Mouse (Mus musculus) intestine, embryonic 16.5 days (tissue): ENCODE measurements around the gene Eif3b. TPM values are rescaled to one million over a fixed set of nuclear protein-coding genes. Genes with fewer than 3 reads are reported as not detected.
"Not testable (repeated sequence)": the region's sequence is repeated elsewhere in the genome, so short reads cannot be mapped to it uniquely, and the experiment has no call there.

Source experiments
- ATAC-seq: fragments of 200-750 bp; cut with Nextera tagmentation; 2 replicates; pipeline ENCODE4 v1.8.0; 2017; ENCODE audit warnings: moderate TSS enrichment, moderate library complexity
- H3K27ac ChIP-seq: fragments of 300-500 bp; sonication (generic); 2 replicates; pipeline ENCODE4 v1.5.1; 2014; ENCODE audit warnings: mild to moderate bottlenecking, low read length
- H3K27me3 ChIP-seq: fragments of 300-500 bp; sonication (generic); replicated peaks from 2 replicates; pipeline ENCODE4 v1.6.1; 2014; ENCODE audit warnings: low read length, control low read depth, mixed read lengths; ENCODE audit not compliant: control insufficient read depth, insufficient read depth
- H3K36me3 ChIP-seq: fragments of 300-500 bp; sonication (generic); 2 replicates; pipeline ENCODE4 v1.6.1; 2014; ENCODE audit warnings: low read length, control low read depth; ENCODE audit not compliant: control insufficient read depth, insufficient read depth
- H3K4me1 ChIP-seq: fragments of 300-500 bp; sonication (generic); 2 replicates; pipeline ENCODE4 v1.6.1; 2014; ENCODE audit warnings: low read length, control low read depth, mixed read lengths; ENCODE audit not compliant: control insufficient read depth, insufficient read depth
- H3K4me2 ChIP-seq: fragments of 300-500 bp; sonication (generic); 2 replicates; pipeline ENCODE4 v1.6.1; 2014; ENCODE audit warnings: low read depth, low read length, control low read depth
- H3K4me3 ChIP-seq: fragments of 300-500 bp; sonication (generic); 2 replicates; pipeline ENCODE4 v1.5.1; 2014; ENCODE audit warnings: mild to moderate bottlenecking, low read length
- H3K9ac ChIP-seq: fragments of 300-500 bp; sonication (generic); 2 replicates; pipeline ENCODE4 v1.6.1; 2014; ENCODE audit warnings: low read depth, low read length
- H3K9me3 ChIP-seq: fragments of 300-500 bp; sonication (generic); 2 replicates; pipeline ENCODE4 v1.6.1; 2016; ENCODE audit warnings: low read length, control low read depth; ENCODE audit not compliant: control insufficient read depth
- WGBS: fragments of 180-500 bp; shearing (Covaris S2); extraction: QIAGEN DNeasy Blood & Tissue Kit; methylation state at CpG from one replicate; pipeline ENCODE4 v1.1.7; 2014; 5-methylcytosine and 5-hydroxymethylcytosine counted together
- polyA plus RNA-seq: library from polyadenylated mRNA; unstranded; fragments of >200 nt; fragmentation: Nextera tagmentation; extraction: Ambion mirVana; gene quantifications from 2 replicates; pipeline ENCODE4 v1.2.1, GENCODE M21; 2015

Eif3b gene
- polyA plus RNA-seq, 1 experiment from 2014 or later: 85.2 TPM

GRCm38 (mm10) chr5:140414647-140415046 lies 4.5 kb upstream of the Eif3b start:
- no peak for ATAC-seq
- Histone ChIP-seq H3K27ac (no peak overlapping the region), H3K36me3 (no peaks in the 10 kb centered on the region), H3K4me1 (no peaks in the 10 kb centered on the region), H3K9ac (no peak overlapping the region; the same call in 1 of the 2 replicates), H3K27me3 (no peaks in the 10 kb centered on the region), H3K4me3 (no peak overlapping the region), H3K9me3 (no peaks in the 10 kb centered on the region), H3K4me2 (no peak overlapping the region)
- 58% methylated on average over 4 of the region's 4 CpGs for WGBS

GRCm38 (mm10) chr5:140418106-140418488 lies 1.0 kb upstream of the Eif3b start:
- Histone ChIP-seq H3K36me3 (no peaks in the 10 kb centered on the region; the same call in 1 of the 2 replicates), H3K27me3 (no peaks in the 10 kb centered on the region), H3K9me3 (no peaks in the 10 kb centered on the region), H3K4me1 (peaks cover 15% of the 10 kb centered on the region), H3K4me2 (peak overlapping the region; percentile 65), H3K9ac (peak overlapping the region; percentile 84), H3K4me3 (peak overlapping the region; percentile 72), H3K27ac (peak overlapping the region; percentile 97)
- peak; percentile 19; the same call in 1 of the 2 replicates for ATAC-seq
- under 1% methylated on average over 12 of the region's 12 CpGs for WGBS

GRCm38 (mm10) chr5:140419442-140420080 lies 433 bp downstream of the Eif3b start:
- WGBS: 0% methylated on average over 62 of the region's 62 CpGs
- peak; percentile 70 for ATAC-seq
- Histone ChIP-seq H3K27me3 (no peaks in the 10 kb centered on the region), H3K4me3 (peak overlapping the region; percentile 72), H3K36me3 (no peaks in the 10 kb centered on the region; the same call in 1 of the 2 replicates), H3K4me2 (peak overlapping the region; percentile 72), H3K4me1 (peaks cover 15% of the 10 kb centered on the region), H3K27ac (peak overlapping the region; percentile 64), H3K9me3 (no peaks in the 10 kb centered on the region), H3K9ac (peak overlapping the region; percentile 94)

GRCm38 (mm10) chr5:140420616-140421015 lies 1.5 kb downstream of the Eif3b start:
- Histone ChIP-seq H3K4me2 (peak overlapping the region; percentile 72), H3K9me3 (no peaks in the 10 kb centered on the region), H3K9ac (peak overlapping the region; percentile 94), H3K27me3 (no peaks in the 10 kb centered on the region), H3K27ac (no peak overlapping the region), H3K4me1 (peaks cover 15% of the 10 kb centered on the region), H3K4me3 (peak overlapping the region; percentile 72), H3K36me3 (no peaks in the 10 kb centered on the region; the same call in 1 of the 2 replicates)
- 56% methylated on average over 4 of the region's 4 CpGs for WGBS
- no peak for ATAC-seq

GRCm38 (mm10) chr5:140425016-140425783 lies 6.1 kb downstream of the Eif3b start:
- Histone ChIP-seq H3K9me3 (no peaks in the 10 kb centered on the region), H3K4me1 (peaks cover 15% of the 10 kb centered on the region), H3K27ac (no peak overlapping the region), H3K9ac (no peak overlapping the region), H3K4me3 (no peak overlapping the region), H3K36me3 (peaks cover 15% of the 10 kb centered on the region), H3K27me3 (no peaks in the 10 kb centered on the region), H3K4me2 (no peak overlapping the region)
- no peak for ATAC-seq
- 93% methylated on average over 17 of the region's 17 CpGs for WGBS

GRCm38 (mm10) chr5:140439117-140439516 lies 20.0 kb downstream of the Eif3b start:
- H3K4me1 ChIP-seq, H3K4me3 ChIP-seq, H3K9me3 ChIP-seq, ATAC-seq, H3K27ac ChIP-seq, H3K4me2 ChIP-seq, H3K9ac ChIP-seq, H3K27me3 ChIP-seq: not testable (repeated sequence)
- 100% methylated on average over 1 of the region's 6 CpGs for WGBS
- H3K36me3 ChIP-seq: peaks cover 47% of the 10 kb centered on the region

GRCm38 (mm10) chr5:140441406-140441805 lies 22.3 kb downstream of the Eif3b start:
- no peaks in the 10 kb centered on the region for H3K9me3 ChIP-seq
- no peak overlapping the region for H3K4me2 ChIP-seq
- no peak overlapping the region for H3K4me3 ChIP-seq
- H3K27ac ChIP-seq: no peak overlapping the region
- ATAC-seq: no peak
- H3K4me1 ChIP-seq: peaks cover 8% of the 10 kb centered on the region
- peaks cover 44% of the 10 kb centered on the region for H3K36me3 ChIP-seq
- H3K9ac ChIP-seq: no peak overlapping the region
- H3K27me3 ChIP-seq: no peaks in the 10 kb centered on the region
- 95% methylated on average over 3 of the region's 3 CpGs for WGBS

- Histone ChIP-seq H3K4me3 (no peak overlapping the region), H3K9ac (no peak overlapping the region), H3K4me2 (no peak overlapping the region), H3K27me3 (no peaks in the 10 kb centered on the region), H3K9me3 (no peaks in the 10 kb centered on the region), H3K4me1 (peaks cover 11% of the 10 kb centered on the region), H3K27ac (no peak overlapping the region), H3K36me3 (peaks cover 25% of the 10 kb centered on the region)
- 70% methylated on average over 4 of the region's 4 CpGs for WGBS
- peak; percentile 32 for ATAC-seq
Measured at GRCm38 (mm10) chr5:140444012-140444411, 24.9 kb downstream of the Eif3b start.

- peaks cover 21% of the 10 kb centered on the region for H3K36me3 ChIP-seq
- H3K4me1 ChIP-seq: peaks cover 11% of the 10 kb centered on the region
- WGBS: 86% methylated on average over 5 of the region's 5 CpGs
- H3K4me3 ChIP-seq: no peak within 1 kb of the TSS
- H3K27me3 ChIP-seq: no peaks in the 10 kb centered on the region
- no peak within 1 kb of the TSS for H3K4me2 ChIP-seq
- no peak within 1 kb of the TSS for H3K27ac ChIP-seq
- no peaks in the 10 kb centered on the region for H3K9me3 ChIP-seq
- no peak within 1 kb of the TSS for H3K9ac ChIP-seq
- no peak for ATAC-seq
Measured at GRCm38 (mm10) chr5:140445345-140445744, 26.2 kb downstream of the Eif3b start, which contains the start of gene Gm4869. Gm4869 (plus strand) TSS chr5:140445645.
